Mouse (Mus musculus) midbrain, embryonic 13.5 days (tissue): ENCODE measurements at regions not wholly inside any gene's neighbourhood (a gene's known extent, or its start where the extent isn't known, plus 50 kb on each side); places are given as distances from the start of the nearest gene placed in this dataset.
A peak's percentile ranks its signal among the peaks of the same experiment; 100 is the strongest.

Source experiments
- ATAC-seq: fragments of 200-750 bp; cut with Nextera tagmentation; 2 replicates; pipeline ENCODE4 v1.8.0; 2017; ENCODE audit warnings: mild to moderate bottlenecking, moderate TSS enrichment, moderate library complexity
- H3K27ac ChIP-seq: fragments of 300-500 bp; sonication (generic); 2 replicates; pipeline ENCODE4 v1.5.1; 2015; ENCODE audit warnings: inconsistent platforms, mild to moderate bottlenecking, moderate library complexity
- H3K27me3 ChIP-seq: fragments of 300-500 bp; sonication (generic); 2 replicates; pipeline ENCODE4 v1.6.1; 2015; ENCODE audit warnings: mild to moderate bottlenecking, inconsistent platforms
- H3K36me3 ChIP-seq: fragments of 300-500 bp; sonication (generic); 2 replicates; pipeline ENCODE4 v1.6.1; 2015; ENCODE audit warnings: mild to moderate bottlenecking, inconsistent platforms
- H3K4me1 ChIP-seq: fragments of 300-500 bp; sonication (generic); replicated peaks from 2 replicates; pipeline ENCODE4 v1.6.1; 2015; ENCODE audit warnings: inconsistent platforms
- H3K4me2 ChIP-seq: fragments of 300-500 bp; sonication (generic); replicated peaks from 2 replicates; pipeline ENCODE4 v1.6.1; 2015; ENCODE audit warnings: moderate library complexity, mild to moderate bottlenecking, inconsistent platforms
- H3K4me3 ChIP-seq: fragments of 300-500 bp; sonication (generic); replicated peaks from 2 replicates; pipeline ENCODE4 v1.5.1; 2015; ENCODE audit warnings: mild to moderate bottlenecking, inconsistent platforms
- H3K9ac ChIP-seq: fragments of 300-500 bp; sonication (generic); replicated peaks from 2 replicates; pipeline ENCODE4 v1.6.1; 2015; ENCODE audit warnings: mild to moderate bottlenecking, inconsistent platforms
- H3K9me3 ChIP-seq: fragments of 300-500 bp; sonication (generic); 2 replicates; pipeline ENCODE4 v1.6.1; 2016; ENCODE audit warnings: mild to moderate bottlenecking, inconsistent platforms
- whole genome bisulfite sequencing: fragments of 180-500 bp; shearing (Covaris S2); methylation state at CpG from one replicate; pipeline ENCODE4 v1.1.7; 2015; 5-methylcytosine and 5-hydroxymethylcytosine counted together

DNA sequence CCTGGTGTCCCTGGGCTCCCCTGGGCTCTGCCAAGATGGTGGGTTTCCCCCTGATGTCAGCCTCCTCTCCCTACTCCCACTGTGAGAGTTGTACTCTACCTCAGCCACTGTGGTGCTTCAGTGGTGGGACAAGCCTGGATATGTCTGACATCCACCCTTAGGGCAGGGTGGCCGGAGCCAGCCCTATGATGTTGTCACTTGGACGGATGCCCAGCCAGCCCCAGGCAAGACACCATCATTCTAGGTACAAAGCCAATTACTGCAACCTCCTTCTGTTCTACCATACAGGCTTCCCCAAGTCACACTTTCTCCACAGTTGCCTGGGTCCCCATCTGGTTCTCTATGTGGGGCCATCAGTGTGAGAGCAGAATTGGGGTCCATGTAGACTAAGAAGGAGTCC, 141.0 kb upstream of the Smim23 start:
- WGBS = 83% methylated on average over 2 of the region's 2 CpGs
- peaks cover 11% of the 10 kb centered on the region for H3K4me1 ChIP-seq
- no peak overlapping the region for H3K27ac ChIP-seq
- ATAC-seq = no peak
- H3K4me2 ChIP-seq = no peak overlapping the region
- H3K36me3 ChIP-seq = no peaks in the 10 kb centered on the region
- H3K4me3 ChIP-seq = no peak overlapping the region
- no peak overlapping the region for H3K9ac ChIP-seq
- 0 out of 2 replicates have a peak, but pooled peaks cover 11% of the 10 kb centered on the region for H3K27me3 ChIP-seq
- no peaks in the 10 kb centered on the region for H3K9me3 ChIP-seq

DNA sequence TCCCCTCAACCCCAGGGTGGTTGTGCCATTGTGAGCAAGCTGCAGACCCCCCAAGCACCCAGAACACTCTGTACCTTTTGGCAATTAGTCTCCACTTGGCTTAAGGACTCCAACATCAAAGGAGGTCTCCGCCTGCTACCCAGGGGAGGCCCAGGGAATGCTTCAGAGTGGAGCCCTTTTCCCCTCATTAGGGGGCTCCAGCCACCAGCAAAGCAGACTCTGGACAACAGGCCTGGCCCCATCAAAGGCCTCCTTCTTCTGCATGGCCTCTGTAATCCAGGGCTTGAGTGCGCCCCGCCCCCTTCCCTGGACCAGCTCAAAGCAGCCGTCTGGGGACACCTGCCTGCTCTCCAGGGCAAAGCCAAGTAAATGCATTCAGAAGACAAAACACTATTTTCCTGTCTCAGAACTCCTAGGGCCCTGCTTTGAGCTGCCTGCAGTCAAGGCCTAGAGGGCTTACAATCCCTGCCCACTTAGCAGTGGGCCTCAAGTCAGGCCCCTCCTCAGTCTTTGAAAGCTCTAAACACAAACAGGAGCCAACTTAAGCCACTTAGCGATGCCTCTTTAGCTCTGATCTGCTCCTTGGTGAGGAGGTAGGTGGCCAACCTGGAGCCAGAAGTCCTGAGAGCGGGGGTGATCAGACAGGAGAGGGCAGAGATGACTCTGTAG, 139.4 kb upstream of the Smim23 start:
- Histone ChIP-seq H3K9me3 (no peaks in the 10 kb centered on the region), H3K4me1 (peaks cover 11% of the 10 kb centered on the region), H3K4me2 (no peak overlapping the region), H3K27me3 (0 out of 2 replicates have a peak, but pooled peaks cover 11% of the 10 kb centered on the region), H3K36me3 (no peaks in the 10 kb centered on the region), H3K9ac (no peak overlapping the region), H3K4me3 (no peak overlapping the region), H3K27ac (no peak overlapping the region)
- peak; percentile 84 for ATAC-seq
- WGBS = 15% methylated on average over 6 of the region's 6 CpGs

DNA sequence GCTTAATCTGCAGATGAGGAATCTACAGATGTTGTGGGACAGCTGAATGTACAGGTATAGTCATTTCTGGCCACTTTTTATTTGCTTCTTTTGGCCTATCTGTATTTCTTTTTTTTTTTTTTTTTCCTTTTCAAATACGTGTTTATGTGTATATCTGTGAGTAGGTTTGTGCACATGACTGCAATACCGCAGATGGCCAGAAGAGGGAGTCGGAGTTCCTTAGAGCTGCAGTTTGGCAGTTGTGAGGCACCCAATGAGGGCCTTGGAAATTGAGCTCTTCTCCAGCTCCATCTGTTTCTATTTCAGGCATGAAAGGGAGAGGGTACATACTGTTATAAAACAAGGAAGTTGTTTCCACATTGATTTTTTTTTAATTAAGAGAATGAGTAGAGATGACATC, 137.2 kb upstream of the Smim23 start:
- no peak overlapping the region for H3K9ac ChIP-seq
- H3K27ac ChIP-seq = no peak overlapping the region
- no peaks in the 10 kb centered on the region for H3K36me3 ChIP-seq
- H3K4me3 ChIP-seq = no peak overlapping the region
- ATAC-seq = no peak
- H3K9me3 ChIP-seq = no peaks in the 10 kb centered on the region
- 80% methylated on average over 3 of the region's 3 CpGs for WGBS
- 0 out of 2 replicates have a peak, but pooled peaks cover 8% of the 10 kb centered on the region for H3K27me3 ChIP-seq
- no peak overlapping the region for H3K4me2 ChIP-seq
- H3K4me1 ChIP-seq = peaks cover 11% of the 10 kb centered on the region

DNA sequence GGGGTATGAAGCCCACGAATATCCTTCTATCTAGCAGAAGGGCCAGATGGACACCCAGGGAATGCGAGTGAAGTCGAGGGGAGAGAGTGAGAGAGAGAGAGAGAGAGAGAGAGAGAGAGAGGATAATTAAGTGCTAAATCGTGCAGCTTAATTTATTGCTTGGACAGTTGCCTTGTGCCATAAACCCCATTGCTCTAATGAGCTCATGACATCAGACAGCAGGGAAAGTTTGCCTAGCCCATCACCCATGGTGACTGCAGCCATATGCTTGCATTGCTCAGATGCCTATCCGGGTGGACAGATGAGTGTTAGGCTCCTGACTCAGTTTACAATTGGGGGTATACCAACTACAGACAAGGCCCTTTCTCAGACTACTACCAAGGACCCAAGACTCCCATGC, 134.6 kb upstream of the Smim23 start:
- peaks cover 8% of the 10 kb centered on the region; the same call in 1 of the 2 replicates for H3K27me3 ChIP-seq
- 75% methylated on average over 5 of the region's 5 CpGs for WGBS
- H3K27ac ChIP-seq = no peak overlapping the region
- H3K36me3 ChIP-seq = no peaks in the 10 kb centered on the region
- no peaks in the 10 kb centered on the region for H3K9me3 ChIP-seq
- peaks cover 7% of the 10 kb centered on the region for H3K4me1 ChIP-seq
- no peak overlapping the region for H3K4me2 ChIP-seq
- no peak for ATAC-seq
- no peak overlapping the region for H3K4me3 ChIP-seq
- H3K9ac ChIP-seq = no peak overlapping the region

DNA sequence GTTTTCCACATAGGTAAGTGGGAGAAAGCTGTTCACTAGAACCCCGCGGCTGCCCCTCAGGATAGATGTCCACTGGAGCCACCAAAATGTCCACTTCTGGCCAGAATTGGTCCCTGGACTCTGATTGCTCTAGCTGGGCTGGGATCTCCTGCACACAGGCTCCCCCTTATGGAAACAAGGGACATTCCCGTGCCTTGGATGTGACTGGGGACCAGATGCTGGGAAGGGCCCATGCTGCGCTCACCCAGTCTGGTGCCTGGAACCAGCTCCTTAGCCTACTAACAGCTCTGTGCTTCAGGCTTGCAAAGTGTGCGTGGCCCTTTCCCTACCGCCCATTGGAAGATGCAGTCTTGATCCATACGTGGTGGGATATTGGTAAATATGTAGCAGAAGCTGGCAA, 132.6 kb upstream of the Smim23 start:
- Histone ChIP-seq H3K27me3 (peaks cover 3% of the 10 kb centered on the region; the same call in 1 of the 2 replicates), H3K9ac (no peak overlapping the region), H3K4me3 (no peak overlapping the region), H3K4me1 (no peaks in the 10 kb centered on the region), H3K9me3 (no peaks in the 10 kb centered on the region), H3K36me3 (no peaks in the 10 kb centered on the region), H3K27ac (no peak overlapping the region), H3K4me2 (no peak overlapping the region)
- WGBS = 34% methylated on average over 7 of the region's 7 CpGs
- peak; percentile 62; the same call in 1 of the 2 replicates for ATAC-seq

DNA sequence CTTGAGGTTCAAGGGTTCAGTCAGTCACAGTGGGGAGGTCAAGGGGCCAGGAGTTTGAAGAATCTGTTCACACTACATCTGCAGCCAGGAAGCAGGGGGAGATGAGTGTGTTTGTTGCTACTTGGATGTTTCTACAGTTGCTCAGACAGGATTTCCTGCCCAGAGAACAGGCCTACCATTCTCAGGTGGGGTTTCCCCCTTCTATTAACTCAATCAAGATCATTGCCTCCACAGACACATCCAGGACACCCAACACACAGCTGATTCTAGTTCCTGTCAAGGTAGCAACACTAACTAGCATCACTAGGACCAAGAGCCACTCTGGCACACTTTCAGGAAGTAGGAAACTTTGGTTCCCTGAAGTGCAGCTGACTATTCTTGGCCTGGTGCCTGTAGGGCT, 127.9 kb upstream of the Smim23 start:
- no peak overlapping the region for H3K4me3 ChIP-seq
- no peak for ATAC-seq
- no peaks in the 10 kb centered on the region for H3K36me3 ChIP-seq

DNA sequence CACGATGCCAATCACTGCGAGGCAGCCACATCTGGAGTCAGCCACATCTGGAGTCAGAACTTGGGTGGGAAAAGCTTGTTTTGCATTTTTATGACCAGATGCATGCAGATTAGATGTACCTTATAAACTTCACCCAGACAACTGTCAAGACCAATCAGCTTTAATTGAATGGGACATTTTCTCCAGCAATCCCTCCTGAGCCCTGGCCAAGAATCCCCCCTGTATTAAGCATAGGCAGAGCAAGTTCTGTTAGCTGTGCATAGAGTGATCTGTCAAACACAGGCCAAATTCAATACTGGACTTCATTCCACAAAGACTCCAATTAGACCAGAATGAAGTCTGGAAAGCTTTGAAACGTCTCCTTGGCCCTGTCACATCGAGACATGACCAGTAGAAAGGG, 123.7 kb upstream of the Smim23 start:
- ATAC-seq = no peak
- no peaks in the 10 kb centered on the region for H3K27me3 ChIP-seq
- no peaks in the 10 kb centered on the region for H3K36me3 ChIP-seq
- H3K9me3 ChIP-seq = no peaks in the 10 kb centered on the region
- no peak overlapping the region for H3K9ac ChIP-seq
- WGBS = 86% methylated on average over 4 of the region's 4 CpGs
- H3K4me1 ChIP-seq = no peaks in the 10 kb centered on the region
- no peak overlapping the region for H3K27ac ChIP-seq
- no peak overlapping the region for H3K4me3 ChIP-seq
- no peak overlapping the region for H3K4me2 ChIP-seq

More for the DNA sequence above, 127.9 kb upstream of the Smim23 start:
- Histone ChIP-seq H3K9me3 (no peaks in the 10 kb centered on the region), H3K4me2 (no peak overlapping the region), H3K27ac (no peak overlapping the region), H3K27me3 (no peaks in the 10 kb centered on the region; the same call in 1 of the 2 replicates), H3K4me1 (no peaks in the 10 kb centered on the region), H3K9ac (no peak overlapping the region)

DNA sequence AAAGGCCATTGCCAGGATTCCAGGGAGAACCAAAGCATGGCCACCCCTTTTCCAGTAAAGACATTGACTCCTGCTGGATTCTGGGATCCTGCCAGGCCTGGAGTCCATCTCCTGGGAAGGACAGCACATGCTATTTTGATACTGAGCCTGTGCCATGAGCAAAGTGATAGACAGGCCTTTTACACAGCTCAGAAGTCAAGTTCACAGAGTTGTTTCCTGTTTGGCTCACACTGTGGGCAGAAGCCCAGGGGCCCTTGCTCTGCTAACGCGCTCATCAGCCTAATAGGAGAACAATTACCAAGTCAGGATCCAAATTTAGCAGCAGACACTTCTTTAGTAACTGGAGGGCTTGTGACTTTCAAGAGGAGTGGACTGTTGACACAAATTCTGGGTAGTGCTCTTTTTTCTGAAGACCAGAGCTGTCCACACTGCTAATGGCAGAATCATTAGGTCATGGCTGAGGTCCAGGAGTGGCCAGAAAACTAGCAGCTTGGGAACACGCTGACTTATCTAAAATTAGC, 122.1 kb upstream of the Smim23 start:
- Histone ChIP-seq H3K27ac (no peak overlapping the region), H3K4me1 (0 out of 2 replicates have a peak, but pooled peaks cover 4% of the 10 kb centered on the region), H3K36me3 (no peaks in the 10 kb centered on the region), H3K27me3 (no peaks in the 10 kb centered on the region; the same call in 1 of the 2 replicates), H3K4me2 (no peak overlapping the region), H3K9me3 (no peaks in the 10 kb centered on the region), H3K9ac (no peak overlapping the region), H3K4me3 (no peak overlapping the region)
- no peak for ATAC-seq
- 80% methylated on average over 3 of the region's 3 CpGs for WGBS

DNA sequence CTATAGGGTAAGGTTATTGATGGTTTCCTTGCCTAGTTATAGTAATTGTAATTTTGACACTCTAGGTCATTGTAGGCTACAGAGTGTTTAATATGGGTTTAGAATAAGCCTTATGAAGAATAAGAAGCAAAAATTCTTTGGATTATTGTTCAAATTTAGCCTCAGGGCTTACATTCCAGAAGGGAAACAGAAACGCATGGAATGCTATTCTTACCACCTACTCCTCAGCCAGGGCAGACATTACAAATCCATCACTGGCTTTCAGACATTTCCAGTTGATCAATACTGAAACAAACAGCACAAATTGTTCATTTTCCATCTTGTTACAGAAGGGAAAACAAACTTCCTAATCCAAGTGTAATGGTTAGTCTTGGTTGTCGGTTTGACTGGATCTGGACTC, 120.7 kb upstream of the Smim23 start:
- H3K9ac ChIP-seq = no peak overlapping the region
- no peak overlapping the region for H3K4me3 ChIP-seq
- no peaks in the 10 kb centered on the region for H3K36me3 ChIP-seq
- no peak overlapping the region for H3K4me2 ChIP-seq
- no peak for ATAC-seq
- 0 out of 2 replicates have a peak, but pooled peaks cover 5% of the 10 kb centered on the region for H3K4me1 ChIP-seq
- H3K27ac ChIP-seq = no peak overlapping the region
- no peaks in the 10 kb centered on the region for H3K9me3 ChIP-seq
- H3K27me3 ChIP-seq = no peaks in the 10 kb centered on the region; the same call in 1 of the 2 replicates
- WGBS = 95% methylated on average over 2 of the region's 2 CpGs

DNA sequence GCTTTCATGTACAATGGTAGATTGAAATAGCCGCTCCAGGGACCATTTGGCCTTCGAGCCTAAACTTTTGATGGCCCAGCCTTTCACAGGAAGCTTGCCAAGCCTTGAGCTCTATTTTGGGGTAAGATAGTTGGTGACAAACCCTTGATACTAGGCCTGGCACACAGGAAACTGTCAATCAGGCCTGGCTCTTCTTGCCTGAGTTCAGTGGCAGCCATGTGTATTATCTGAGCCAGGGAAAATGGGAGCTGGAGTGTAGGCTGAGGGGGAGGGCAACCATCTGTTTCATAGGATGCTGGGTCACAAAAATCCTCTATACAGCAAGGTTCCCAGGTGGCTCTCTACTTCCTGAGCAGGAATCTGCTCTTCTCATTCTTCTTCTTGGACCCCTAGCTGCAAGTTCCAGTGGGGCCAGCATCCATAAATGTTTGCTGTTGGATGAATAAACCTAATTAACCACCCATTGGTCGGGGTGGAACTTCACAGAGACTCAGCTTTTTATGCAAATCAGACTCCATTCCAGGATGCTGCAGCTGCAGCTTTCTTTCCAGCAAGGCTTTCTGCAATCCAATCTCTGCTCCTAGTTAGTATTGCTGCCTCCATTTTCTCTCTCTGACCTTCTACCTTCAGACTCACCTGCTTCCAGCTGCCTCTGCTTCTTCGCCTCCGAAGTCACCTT, 117.1 kb upstream of the Smim23 start:
- H3K4me2 ChIP-seq = no peak overlapping the region

DNA sequence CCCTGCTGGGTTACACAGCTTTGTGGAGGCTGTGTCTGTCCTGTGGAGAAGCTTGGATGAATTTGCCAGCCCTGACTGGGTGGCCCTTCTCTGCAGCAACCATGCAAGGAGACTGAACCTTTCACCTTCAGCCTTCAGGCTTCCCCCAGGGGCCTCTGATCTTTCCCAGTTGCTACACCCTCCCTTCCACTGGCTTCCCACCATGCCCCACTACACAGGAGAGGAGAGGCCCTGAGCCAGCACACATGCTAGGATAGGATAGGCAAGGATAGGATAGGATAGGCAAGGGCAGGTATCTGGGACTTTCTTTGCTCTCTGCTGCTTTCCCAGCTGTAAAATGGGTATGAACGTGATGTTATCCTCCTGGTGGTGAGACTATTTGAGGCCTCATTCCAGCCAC, 114.7 kb upstream of the Smim23 start:
- no peaks in the 10 kb centered on the region; the same call in 1 of the 2 replicates for H3K27me3 ChIP-seq
- H3K36me3 ChIP-seq = no peaks in the 10 kb centered on the region
- ATAC-seq = no peak
- no peak overlapping the region for H3K4me3 ChIP-seq
- H3K9me3 ChIP-seq = no peaks in the 10 kb centered on the region
- H3K9ac ChIP-seq = no peak overlapping the region
- no peak overlapping the region for H3K27ac ChIP-seq
- H3K4me2 ChIP-seq = no peak overlapping the region
- H3K4me1 ChIP-seq = 0 out of 2 replicates have a peak, but pooled peaks cover 8% of the 10 kb centered on the region
- WGBS = 80% methylated on average over 1 of the region's 1 CpGs

More for the DNA sequence above, 117.1 kb upstream of the Smim23 start:
- 74% methylated on average over 5 of the region's 5 CpGs for WGBS
- H3K9ac ChIP-seq = no peak overlapping the region
- H3K27ac ChIP-seq = no peak overlapping the region
- no peaks in the 10 kb centered on the region for H3K36me3 ChIP-seq
- H3K9me3 ChIP-seq = no peaks in the 10 kb centered on the region
- H3K4me1 ChIP-seq = 0 out of 2 replicates have a peak, but pooled peaks cover 8% of the 10 kb centered on the region
- 0 out of 2 replicates have a peak, but pooled peaks have one; percentile 53 for ATAC-seq
- no peaks in the 10 kb centered on the region; the same call in 1 of the 2 replicates for H3K27me3 ChIP-seq
- no peak overlapping the region for H3K4me3 ChIP-seq

DNA sequence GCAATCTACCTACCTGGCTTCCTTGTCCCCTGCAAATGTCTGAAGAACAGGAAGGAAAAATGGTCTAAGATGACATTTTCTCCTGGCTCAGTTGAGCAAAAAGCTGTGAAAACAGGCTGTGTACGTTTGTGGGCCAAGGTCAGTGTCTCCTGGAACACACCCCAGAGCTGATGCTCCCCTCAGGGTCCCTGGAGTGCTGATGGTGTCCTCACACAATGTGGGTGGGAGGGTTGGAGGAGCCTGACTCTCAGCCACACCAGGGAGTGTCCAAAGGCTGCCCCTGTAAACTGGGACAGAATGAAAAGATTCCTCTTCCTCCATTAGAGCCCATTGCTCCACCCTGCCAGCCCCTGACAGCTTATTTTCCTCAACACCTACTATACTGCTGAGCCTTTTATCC, 112.8 kb upstream of the Smim23 start:
- H3K9ac ChIP-seq = no peak overlapping the region
- no peak overlapping the region for H3K4me2 ChIP-seq
- no peaks in the 10 kb centered on the region for H3K36me3 ChIP-seq
- no peaks in the 10 kb centered on the region for H3K9me3 ChIP-seq
- no peaks in the 10 kb centered on the region for H3K27me3 ChIP-seq
- no peak overlapping the region for H3K27ac ChIP-seq
- H3K4me3 ChIP-seq = no peak overlapping the region
- H3K4me1 ChIP-seq = 0 out of 2 replicates have a peak, but pooled peaks cover 8% of the 10 kb centered on the region
- 39% methylated on average over 1 of the region's 1 CpGs for WGBS
- no peak for ATAC-seq
